Mouse (Mus musculus) retina, postnatal 7 days (tissue): Measurements from ENCODE around the gene Gm21773.
"Not testable (repeated sequence)": the region's sequence is repeated elsewhere in the genome, so short reads cannot be mapped to it uniquely, and the experiment has no call there.

Source experiments
- DNase-seq: peaks from one replicate; pipeline ENCODE4 v3.0.0-alpha.2; 2012; ENCODE audit warnings: low read depth, low spot score

Gene Gm21773

DNA sequence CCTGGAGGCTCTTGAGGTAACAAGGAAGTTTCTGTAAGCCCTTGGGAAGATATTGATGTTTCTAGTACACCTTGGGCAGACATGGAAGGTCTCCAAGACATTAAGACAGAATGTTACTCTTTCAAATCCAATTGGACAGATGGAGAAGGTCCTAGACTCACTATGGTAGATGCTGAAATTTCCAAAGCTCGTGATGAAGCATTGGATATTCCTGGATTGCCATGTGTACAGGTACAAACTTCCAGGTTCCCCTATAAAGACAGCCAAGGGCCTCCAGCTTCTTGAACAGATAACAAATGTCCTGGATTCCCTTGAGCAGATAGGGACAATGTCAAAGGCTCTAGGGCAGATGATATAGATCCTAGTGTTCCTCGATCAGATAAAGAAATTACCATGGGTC, at the start of gene Gm21773:
Gene Gm21773 (minus strand): TSS at position 101 of the 400 bp plus-strand sequence.
- not testable (repeated sequence) for DNase-seq
